Mouse (Mus musculus) megakaryocyte-erythroid progenitor cell, adult 5-6 weeks (primary cell): ENCODE results near the gene Clic1. TPM values are rescaled to one million over a fixed set of nuclear protein-coding genes. Genes with fewer than 3 reads are reported as not detected.
"Not testable (repeated sequence)": the region's sequence is repeated elsewhere in the genome, so short reads cannot be mapped to it uniquely, and the experiment has no call there.

Source experiments
- ATAC-seq: replicated peaks from 2 replicates; pipeline ENCODE4 v1.8.0; 2016; ENCODE audit warnings: mild to moderate bottlenecking, inconsistent platforms; ENCODE audit not compliant: severe bottlenecking, poor library complexity, low FRiP score, low TSS enrichment
- total RNA-seq, 2 experiments: library from RNA; stranded (forward) in 1 of 2; stranded (reverse) in 1 of 2; fragments of 200-1000, 215-1000 nt in 1 of 2; fragments of >200 nt in 1 of 2; fragmentation: Nextera tagmentation in 1 of 2; gene quantifications; 2 replicates each; pipeline ENCODE4 v1.2.3; 2014 to 2017

Clic1 gene
- 126 and 137 TPM in 2 replicates for total RNA-seq (2014; fragmentation: Nextera tagmentation)
- total RNA-seq (2017), result 137 and 183 TPM in 2 replicates

- ATAC-seq, result 0 out of 2 replicates have a peak, but pooled peaks have one; percentile 37
Observed at GRCm38 (mm10) chr17:35049561-35050016, at the start of gene Clic1. TSS of gene Clic1 (plus strand) at chr17:35049966.

GRCm38 (mm10) chr17:35000717-35001451 is 48.9 kb upstream of the Clic1 start, which contains the start of gene Vars:
TSS of gene Vars (plus strand) at chr17:35000987.
- peak; percentile 23 for ATAC-seq

- peak; percentile 5 for ATAC-seq
Observed at GRCm38 (mm10) chr17:35001452-35002152, 48.2 kb upstream of the Clic1 start.

GRCm38 (mm10) chr17:35002153-35002865 is 47.5 kb upstream of the Clic1 start:
- peak; percentile 49 for ATAC-seq

GRCm38 (mm10) chr17:35003022-35003838 is 46.5 kb upstream of the Clic1 start:
- ATAC-seq, result no peak

- ATAC-seq, result no peak
Observed at GRCm38 (mm10) chr17:35004075-35004717, 45.6 kb upstream of the Clic1 start.

GRCm38 (mm10) chr17:35005158-35005557 is 44.6 kb upstream of the Clic1 start:
- ATAC-seq, result no peak

GRCm38 (mm10) chr17:35005902-35006301 is 43.9 kb upstream of the Clic1 start:
- ATAC-seq, result not testable (repeated sequence)

- ATAC-seq, result no peak
Observed at GRCm38 (mm10) chr17:35007387-35007991, 42.3 kb upstream of the Clic1 start.

- ATAC-seq, result no peak
Observed at GRCm38 (mm10) chr17:35009586-35009985, 40.2 kb upstream of the Clic1 start.

GRCm38 (mm10) chr17:35011440-35011839 is 38.3 kb upstream of the Clic1 start:
- no peak for ATAC-seq

GRCm38 (mm10) chr17:35012430-35012829 is 37.3 kb upstream of the Clic1 start:
- ATAC-seq, result no peak

- no peak for ATAC-seq
Observed at GRCm38 (mm10) chr17:35013221-35013620, 36.5 kb upstream of the Clic1 start.

- ATAC-seq, result no peak
Observed at GRCm38 (mm10) chr17:35015296-35015695, 34.5 kb upstream of the Clic1 start.

GRCm38 (mm10) chr17:35016376-35016775 is 33.4 kb upstream of the Clic1 start, which contains the start of gene Vwa7:
TSS of gene Vwa7 (plus strand) at chr17:35016579.
- ATAC-seq, result peak; percentile 38

GRCm38 (mm10) chr17:35016791-35017705 is 32.7 kb upstream of the Clic1 start:
- ATAC-seq, result no peak

- ATAC-seq, result no peak
Observed at GRCm38 (mm10) chr17:35017706-35018030, 32.1 kb upstream of the Clic1 start.
